Comparison of ENCODE assay signal across 22 mouse cellular contexts in genomic region chr13:72303126-72303760, GRCm38 (mm10).
DNase-seq lines count a peak whose midpoint lies in the region; ATAC-seq and TF ChIP-seq lines count a peak whose summit lies in the region.
"Had no signal": no experiment of that assay in that cellular context is flagged by ENCODE, and none has a peak within 500 bp of the region (broad histone marks: within the 10 kb centered on the region; RNA-seq: fewer than 3 reads in every experiment).

No protein-coding gene starts in this region.

- 19% methylated on average over 15 of the region's 15 CpGs for whole genome bisulfite sequencing in forebrain, embryonic 16.5 days
- 24% methylated on average over 15 of the region's 15 CpGs for WGBS in hindbrain, embryonic 16.5 days
- WGBS in midbrain, embryonic 16.5 days = 21% methylated on average over 15 of the region's 15 CpGs

- H3K4me2 ChIP-seq in forebrain, embryonic 16.5 days (ENCODE audit: low read length) = peak overlapping the region; percentile 14; the same call in 1 of the 2 replicates
- peak overlapping the region; percentile 21; the same call in 1 of the 2 replicates for H3K4me2 ChIP-seq in hindbrain, embryonic 16.5 days (ENCODE audit: low read length)
- H3K4me2 ChIP-seq in midbrain, embryonic 16.5 days (ENCODE audit: low read length) = peak overlapping the region; percentile 17; the same call in 1 of the 2 replicates
- H3K4me2 ChIP-seq: heart, embryonic 11.5 days; intestine, embryonic 15.5 days; kidney, embryonic 15.5 days; liver, embryonic 12.5 days; lung, embryonic 14.5 days had no signal

- no peak overlapping the region for H3K27ac ChIP-seq in forebrain, embryonic 16.5 days (ENCODE audit: low read length)
- no peak overlapping the region for H3K27ac ChIP-seq in hindbrain, embryonic 16.5 days (ENCODE audit: low read depth, low read length)
- H3K27ac ChIP-seq in midbrain, embryonic 16.5 days (ENCODE audit: low read length) = peak overlapping the region; percentile 67
- no peak overlapping the region for H3K27ac ChIP-seq in layer of hippocampus, adult 2 months
- H3K27ac ChIP-seq: intestine, embryonic 15.5 days; kidney, embryonic 15.5 days; limb, embryonic 10.5 days; liver, embryonic 12.5 days had no signal

- peaks cover 21% of the 10 kb centered on the region for H3K4me1 ChIP-seq in forebrain, embryonic 16.5 days (replicated peaks; ENCODE audit: control insufficient read depth, insufficient read depth, low read length)
- peaks cover 11% of the 10 kb centered on the region for H3K4me1 ChIP-seq in hindbrain, embryonic 16.5 days (ENCODE audit: control insufficient read depth, insufficient read depth, low read depth, low read length)
- peaks cover 27% of the 10 kb centered on the region for H3K4me1 ChIP-seq in midbrain, embryonic 16.5 days (ENCODE audit: control insufficient read depth, insufficient read depth, low read length)
- H3K4me1 ChIP-seq: liver, embryonic 12.5 days had no signal

- H3K27me3 ChIP-seq in forebrain, embryonic 16.5 days (replicated peaks; ENCODE audit: control insufficient read depth, insufficient read depth, low read length) = peaks cover 71% of the 10 kb centered on the region
- H3K27me3 ChIP-seq in hindbrain, embryonic 16.5 days (replicated peaks; ENCODE audit: control insufficient read depth, insufficient read depth, low read length) = peaks cover 13% of the 10 kb centered on the region
- H3K27me3 ChIP-seq in midbrain, embryonic 16.5 days (ENCODE audit: control insufficient read depth, insufficient read depth, low read depth, low read length) = peaks cover 8% of the 10 kb centered on the region; the same call in 1 of the 2 replicates
- H3K27me3 ChIP-seq: liver, embryonic 12.5 days had no signal

- H3K36me3 ChIP-seq in forebrain, embryonic 16.5 days (ENCODE audit: control insufficient read depth, insufficient read depth) = no peaks in the 10 kb centered on the region
- H3K36me3 ChIP-seq in hindbrain, embryonic 16.5 days (ENCODE audit: control insufficient read depth, insufficient read depth, low read length) = no peaks in the 10 kb centered on the region
- H3K36me3 ChIP-seq in midbrain, embryonic 16.5 days (ENCODE audit: control insufficient read depth, insufficient read depth, low read length) = no peaks in the 10 kb centered on the region
- H3K36me3 ChIP-seq: intestine, embryonic 15.5 days; kidney, embryonic 15.5 days; limb, embryonic 10.5 days; liver, embryonic 12.5 days had no signal

- peak; percentile 21 for DNase-seq in brain, adult 2 months (ENCODE audit: low read depth, low spot score)
- DNase-seq in cerebellum, postnatal 4 days (ENCODE audit: low spot score in 2 of 2) = no peak
- DNase-seq in cerebellum, adult 9-10 months = no peak
- no peak for DNase-seq in layer of hippocampus, adult 2 months (ENCODE audit: low spot score in 2 of 2)
- DNase-seq in right cerebral cortex, postnatal 10 days (ENCODE audit: low spot score in 2 of 2) = no peak
- DNase-seq: adrenal gland, postnatal 10 days; B cell, adult 2 months; cerebellum, postnatal 10 days; embryo, embryonic 11 days; gastrocnemius, postnatal 25 days; lung, embryonic 14.5 days; lung, postnatal 4 days; right cerebral cortex, adult 18-20 months; thymus, postnatal 14 days had no signal

- no peak overlapping the region for H3K4me3 ChIP-seq in forebrain, embryonic 16.5 days (replicated peaks; ENCODE audit: low read length)
- H3K4me3 ChIP-seq in hindbrain, embryonic 16.5 days (ENCODE audit: low read length) = no peak overlapping the region
- no peak overlapping the region for H3K4me3 ChIP-seq in midbrain, embryonic 16.5 days (ENCODE audit: low read depth, low read length)
- H3K4me3 ChIP-seq in layer of hippocampus, adult 2 months = no peak overlapping the region
- H3K4me3 ChIP-seq: intestine, embryonic 15.5 days; kidney, embryonic 15.5 days; limb, embryonic 10.5 days; liver, embryonic 12.5 days had no signal

- no peaks in the 10 kb centered on the region for H3K9me3 ChIP-seq in forebrain, embryonic 16.5 days (ENCODE audit: control insufficient read depth, low read length)
- H3K9me3 ChIP-seq in hindbrain, embryonic 16.5 days (ENCODE audit: control insufficient read depth, low read length) = no peaks in the 10 kb centered on the region
- H3K9me3 ChIP-seq in midbrain, embryonic 16.5 days (replicated peaks; ENCODE audit: control insufficient read depth, low read length, poor library complexity, severe bottlenecking) = no peaks in the 10 kb centered on the region
- H3K9me3 ChIP-seq: intestine, embryonic 15.5 days; kidney, embryonic 15.5 days; limb, embryonic 10.5 days; liver, embryonic 12.5 days had no signal

- no peak for TF ChIP-seq CTCF in layer of hippocampus, adult 2 months (conservative IDR thresholded peaks at IDR 0.05)

- H3K9ac ChIP-seq in forebrain, embryonic 16.5 days (replicated peaks; ENCODE audit: low read depth, low read length) = no peak overlapping the region
- no peak overlapping the region for H3K9ac ChIP-seq in hindbrain, embryonic 16.5 days (ENCODE audit: low read depth, low read length)
- H3K9ac ChIP-seq in midbrain, embryonic 16.5 days (ENCODE audit: low read depth, low read length) = no peak overlapping the region
- H3K9ac ChIP-seq: intestine, embryonic 15.5 days; kidney, embryonic 15.5 days; liver, embryonic 12.5 days; lung, embryonic 14.5 days had no signal

- ATAC-seq in forebrain, embryonic 16.5 days = peak; percentile 54
- ATAC-seq in hindbrain, embryonic 16.5 days = peak; percentile 24; the same call in 1 of the 2 replicates
- ATAC-seq in midbrain, embryonic 16.5 days = peak; percentile 59
- ATAC-seq: intestine, embryonic 15.5 days; liver, embryonic 12.5 days had no signal
